Mouse (Mus musculus): ENCODE measurements around the gene Gm17542.

- TF ChIP-seq CTCF (IDR thresholded peaks at IDR 0.05; ENCODE audit: control insufficient read depth, insufficient read depth, low read length), result no peak
- no peak for TF ChIP-seq POLR2A (IDR thresholded peaks at IDR 0.05; ENCODE audit: borderline replicate concordance, control insufficient read depth, low read depth, low read length)
Measured at GRCm38 (mm10) chr10:58713225-58713624, 4.8 kb downstream of the Gm17542 start.
